Mouse (Mus musculus) kidney, adult 2 months (tissue): ENCODE measurements around the gene Ntn4.

Experiments
- CTCF ChIP-seq: fragments of 200-500 bp; conservative IDR thresholded peaks from 2 replicates; pipeline ENCODE4 v1.5.1; 2011; ENCODE audit warnings: low read depth, mild to moderate bottlenecking, control low read depth, low read length, moderate library complexity, mixed read lengths; ENCODE audit not compliant: insufficient read depth, insufficient read length
- POLR2A ChIP-seq: fragments of 200-500 bp; IDR thresholded peaks from one replicate; pipeline ENCODE4 v1.6.1; 2011; ENCODE audit warnings: low read depth, low read length, control low read depth

- no peak for TF ChIP-seq CTCF
- TF ChIP-seq POLR2A = no peak
Measured at GRCm38 (mm10) chr10:93666222-93666621, 25.7 kb downstream of the Ntn4 start.
